22 mouse cellular contexts compared by ENCODE assay signal in the genomic region with DNA sequence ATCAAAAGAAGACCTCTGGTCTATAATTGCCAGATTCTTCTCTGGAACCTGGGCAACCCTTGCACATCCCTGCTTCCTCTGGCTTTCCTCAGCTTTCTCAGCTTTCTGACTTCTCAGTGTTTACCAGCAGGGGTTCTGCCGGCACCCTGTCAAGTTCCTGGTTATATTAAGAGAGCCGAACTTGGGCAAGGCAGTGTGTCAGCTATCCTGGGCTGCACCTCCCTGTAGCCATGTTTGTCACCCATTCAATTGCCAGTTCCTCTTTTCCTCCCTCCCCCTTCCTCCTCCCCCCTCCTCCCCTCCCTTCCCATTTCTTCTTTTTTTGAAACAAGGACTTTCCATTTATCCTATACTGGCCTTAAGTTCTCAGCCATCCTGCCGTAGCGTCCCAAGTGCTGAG. TPM values are rescaled to one million over a fixed set of nuclear protein-coding genes. Genes with fewer than 3 reads are reported as not detected.
DNase-seq lines count a peak whose midpoint lies in the region; ATAC-seq and TF ChIP-seq lines count a peak whose summit lies in the region.
"Had no signal": no experiment of that assay in that cellular context is flagged by ENCODE, and none has a peak within 500 bp of the region (broad histone marks: within the 10 kb centered on the region; RNA-seq: fewer than 3 reads in every experiment).

No protein-coding gene starts in this region.

- no peaks in the 10 kb centered on the region for H3K9me3 ChIP-seq in MEL (replicated peaks; ENCODE audit: insufficient read depth, low read length)
- H3K9me3 ChIP-seq: forebrain, embryonic 13.5 days; G1E; heart, embryonic 13.5 days; hindbrain, embryonic 13.5 days; intestine, embryonic 15.5 days had no signal

- H3K27ac ChIP-seq in MEL (ENCODE audit: control insufficient read depth, low read depth, low read length) (no peak overlapping the region), macrophage (peak overlapping the region; percentile 66)
- H3K27ac ChIP-seq in bone marrow macrophage, adult 2 months (ENCODE audit: insufficient read depth, low read depth, low read length): peak overlapping the region; percentile 71
- H3K27ac ChIP-seq: forebrain, embryonic 13.5 days; heart, embryonic 13.5 days; hindbrain, embryonic 13.5 days; intestine, embryonic 15.5 days had no signal

- H3K27me3 ChIP-seq in MEL (ENCODE audit: control insufficient read depth in 1 of 2, insufficient read depth in 2 of 2, low read length in 2 of 2): no peaks in the 10 kb centered on the region
- H3K27me3 ChIP-seq: forebrain, embryonic 13.5 days; heart, embryonic 13.5 days; hindbrain, embryonic 13.5 days; intestine, embryonic 15.5 days; Patski had no signal

- H3K9ac ChIP-seq in MEL (ENCODE audit: control insufficient read depth, low read depth, low read length, poor library complexity, severe bottlenecking): no peak overlapping the region
- H3K9ac ChIP-seq: forebrain, embryonic 13.5 days; forebrain, postnatal 0 days; heart, embryonic 13.5 days; hindbrain, embryonic 13.5 days; intestine, embryonic 15.5 days had no signal

- DNase-seq in MEL (ENCODE audit: low read depth, low spot score): peak; percentile 46
- DNase-seq in layer of hippocampus, postnatal 36 days: no peak
- DNase-seq in cerebellum, postnatal 25 days: no peak
- no peak for DNase-seq in layer of hippocampus, adult 9-10 months (ENCODE audit: low spot score)
- DNase-seq: adrenal gland, adult 2 months; adrenal gland, postnatal 25 days; B cell, adult 2 months; cerebellum, adult 2 months; cerebellum, postnatal 14 days; forebrain, postnatal 0 days; gastrocnemius, postnatal 14 days; heart, postnatal 4 days had no signal

- 11% methylated on average over 4 of the region's 4 CpGs for WGBS in macrophage (ENCODE audit: missing documents)

- H3K4me3 ChIP-seq in MEL (ENCODE audit: control insufficient read depth in 1 of 2, insufficient read depth in 1 of 2, low read depth in 2 of 2, low read length in 2 of 2) (no peak overlapping the region), macrophage (ENCODE audit: inconsistent target) (no peak overlapping the region)
- H3K4me3 ChIP-seq in bone marrow macrophage, adult 2 months (ENCODE audit: insufficient read depth, low read length): no peak overlapping the region
- H3K4me3 ChIP-seq: forebrain, embryonic 13.5 days; heart, embryonic 13.5 days; hindbrain, embryonic 13.5 days; intestine, embryonic 15.5 days had no signal

- TF ChIP-seq RAD21 in MEL (IDR thresholded peaks at IDR 0.05; ENCODE audit: low read depth, low read length): no peak

- TF ChIP-seq CTCF in MEL (IDR thresholded peaks at IDR 0.05 in 2 of 3, conservative IDR thresholded peaks at IDR 0.05 in 1 of 3; ENCODE audit: control insufficient read depth in 1 of 3, insufficient read depth in 1 of 3, low read depth in 2 of 3, low read length in 3 of 3, poor library complexity in 1 of 3, severe bottlenecking in 1 of 3): no peak
- no peak for TF ChIP-seq CTCF in bone marrow macrophage, adult 2 months (IDR thresholded peaks at IDR 0.05; ENCODE audit: low read depth, low read length)

- TF ChIP-seq POLR2A in MEL (IDR thresholded peaks at IDR 0.05; ENCODE audit: control insufficient read depth in 1 of 2, insufficient read depth in 1 of 2, low read depth in 1 of 2, low read length in 2 of 2, poor library complexity in 1 of 2): no peak
- TF ChIP-seq POLR2A in bone marrow macrophage, adult 2 months (IDR thresholded peaks at IDR 0.05; ENCODE audit: borderline replicate concordance, low read depth, low read length): no peak

- no peaks in the 10 kb centered on the region for H3K4me1 ChIP-seq in MEL (ENCODE audit: control insufficient read depth in 1 of 2, insufficient read depth in 2 of 2, low read length in 2 of 2)
- H3K4me1 ChIP-seq in bone marrow macrophage, adult 2 months (ENCODE audit: control insufficient read depth, insufficient read depth, low read length): peaks cover 20% of the 10 kb centered on the region
- H3K4me1 ChIP-seq: heart, embryonic 13.5 days; intestine, embryonic 15.5 days had no signal

- H3K79me2 ChIP-seq in MEL (ENCODE audit: control insufficient read depth, insufficient read depth, low read length, poor library complexity) (no peaks in the 10 kb centered on the region), macrophage (ENCODE audit: inconsistent target) (no peaks in the 10 kb centered on the region)

- H3K36me3 ChIP-seq in MEL (ENCODE audit: control insufficient read depth in 1 of 2, insufficient read depth in 2 of 2, low read length in 2 of 2): no peaks in the 10 kb centered on the region
- no peaks in the 10 kb centered on the region for H3K36me3 ChIP-seq in macrophage (ENCODE audit: inconsistent target)
- H3K36me3 ChIP-seq: heart, embryonic 13.5 days; hindbrain, embryonic 13.5 days; intestine, embryonic 15.5 days had no signal

- ATAC-seq in neutrophil, adult 5-6 weeks (ENCODE audit: extremely low read depth, insufficient number of reproducible peaks, low FRiP score, poor library complexity, severe bottlenecking): peak; percentile 28; the same call in 1 of the 2 replicates
- ATAC-seq: CD4-positive, CD25-positive, alpha-beta regulatory T cell, adult 4 months; forebrain, embryonic 13.5 days; forebrain, postnatal 0 days; intestine, embryonic 15.5 days; Patski had no signal

- no peak; a peak in 1 of 4 replicates for TF ChIP-seq EP300 in MEL (IDR thresholded peaks at IDR 0.05; ENCODE audit: low read depth in 1 of 2, low read length in 2 of 2)

TF ChIP-seq in MEL, 35 proteins besides CTCF, POLR2A, EP300 and RAD21:
- no peak for TF ChIP-seq USF2 (IDR thresholded peaks at IDR 0.05; ENCODE audit: borderline replicate concordance in 1 of 2, insufficient read depth in 1 of 2, low read depth in 1 of 2, low read length in 2 of 2)

RNA-seq across cellular contexts. Expression of gene Arf2, which starts 26.1 kb away (rescaled TPM):
- total RNA-seq in MEL (2012; rRNA removed): 32.1 and 36.1 TPM in 2 replicates
- polyA plus RNA-seq in MEL (2012; ENCODE audit: insufficient read depth in 1 of 2, insufficient read length in 2 of 2, low read depth in 1 of 2, low replicate concordance in 2 of 2, missing spikeins in 1 of 2): 10 to 100 TPM in 1 of 2 experiments, not detected in 1; 23.6 TPM
- polyA plus RNA-seq in bone marrow macrophage, adult 2 months (2012; ENCODE audit: insufficient read depth, insufficient read length, missing spikeins): 45.7 and 46.4 TPM in 2 replicates
- 10 to 100 TPM; 17.7 to 55.6 (median 31.3) TPM for total RNA-seq in macrophage (2018; cell fraction: chromatin; rRNA removed)
- total RNA-seq in macrophage (2018; cell fraction: cytosol; rRNA removed): 10 to 100 TPM; 47.4 to 73.7 (median 62.6) TPM
- total RNA-seq in macrophage (2018; cell fraction: nucleus; rRNA removed): 10 to 100 TPM; 30.4 to 62.1 (median 42.6) TPM
- 36.4 to 59.4 TPM (median 58.5 TPM) in 3 replicates for polyA plus RNA-seq in macrophage (2018)
- 39.2 and 40.8 TPM in 2 replicates for total RNA-seq in neutrophil, adult 5-6 weeks (2017)
- 10 to 100 TPM; 42.0 to 45.8 TPM for total RNA-seq in layer of hippocampus, postnatal 36 days (2021)

RNA-seq across cellular contexts. Expression of gene Nsf, which starts 38.8 kb away (rescaled TPM):
- 37.9 and 43.4 TPM in 2 replicates for total RNA-seq in MEL (2012; rRNA removed)
- polyA plus RNA-seq in MEL (2012; ENCODE audit: insufficient read depth in 1 of 2, insufficient read length in 2 of 2, low read depth in 1 of 2, low replicate concordance in 2 of 2, missing spikeins in 1 of 2): 10 to 100 TPM in 1 of 2 experiments, not detected in 1; 40.2 TPM
- 64.8 and 69.5 TPM in 2 replicates for polyA plus RNA-seq in bone marrow macrophage, adult 2 months (2012; ENCODE audit: insufficient read depth, insufficient read length, missing spikeins)
- total RNA-seq in macrophage (2018; cell fraction: chromatin; rRNA removed): 100 to 1,000 TPM in 18 of 26 experiments, 10 to 100 TPM in 8; 29.2 to 200 (median 142) TPM
- 10 to 100 TPM; 50.6 to 78.7 (median 65.9) TPM for total RNA-seq in macrophage (2018; cell fraction: cytosol; rRNA removed)
- 100 to 1,000 TPM in 7 of 26 experiments, 10 to 100 TPM in 19; 37.2 to 124 (median 75.3) TPM for total RNA-seq in macrophage (2018; cell fraction: nucleus; rRNA removed)
- polyA plus RNA-seq in macrophage (2018): 58.7 to 88.9 TPM (median 64.1 TPM) in 3 replicates
- 89.7 and 114 TPM in 2 replicates for total RNA-seq in neutrophil, adult 5-6 weeks (2017)
- 1,000 to 10,000 TPM; 1,120 to 1,198 TPM for total RNA-seq in layer of hippocampus, postnatal 36 days (2021)
